Mouse (Mus musculus): ENCODE data around the gene Olfr482. TPM values are rescaled to one million over a fixed set of nuclear protein-coding genes. Genes with fewer than 3 reads are reported as not detected.

Olfr482 gene
- not detected for polyA plus RNA-seq (2017; shearing (Covaris generic))

DNA sequence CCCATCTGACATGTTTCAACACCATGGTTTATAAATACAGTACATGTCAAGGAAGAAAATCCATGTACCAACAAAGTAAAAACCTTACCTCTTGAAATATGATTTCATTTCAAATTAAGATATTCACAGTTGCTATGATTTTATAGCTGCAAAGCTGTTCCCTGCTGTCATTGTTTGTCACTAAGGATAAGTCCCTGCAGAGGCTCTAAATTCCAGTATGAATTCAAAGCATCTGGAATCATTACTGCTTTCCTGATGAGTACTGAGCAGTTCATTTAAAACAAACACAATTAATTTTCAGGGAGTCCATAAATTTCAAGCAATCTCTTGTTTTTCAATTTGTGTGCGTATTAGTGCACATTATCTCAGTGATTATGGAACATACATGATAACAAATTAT is at the start of gene Olfr482:
Olfr482 (minus strand) TSS at position 101 of the 400 bp plus-strand sequence.

DNA sequence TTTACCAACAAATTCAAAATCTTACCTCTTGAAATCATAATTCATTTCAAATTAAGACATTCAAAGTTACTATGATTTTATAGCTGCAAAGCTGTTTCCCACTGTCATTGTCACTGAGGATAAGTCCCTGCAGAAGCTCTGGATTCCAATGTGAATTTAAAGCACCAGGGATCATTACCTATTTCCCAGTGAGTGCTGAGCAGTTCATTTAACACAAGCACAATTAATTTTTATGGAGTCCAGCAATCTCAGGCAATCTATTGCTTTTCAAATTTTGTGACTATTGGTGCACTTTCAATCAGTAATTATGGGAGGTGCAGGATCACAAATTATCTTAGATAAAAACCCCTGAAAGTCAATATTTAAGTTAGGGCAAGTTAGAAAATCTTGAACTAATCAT is 30.0 kb upstream of the Olfr482 start, which contains the start of gene Olfr484:
Olfr484 (minus strand) TSS at position 101 of the 400 bp plus-strand sequence.

DNA sequence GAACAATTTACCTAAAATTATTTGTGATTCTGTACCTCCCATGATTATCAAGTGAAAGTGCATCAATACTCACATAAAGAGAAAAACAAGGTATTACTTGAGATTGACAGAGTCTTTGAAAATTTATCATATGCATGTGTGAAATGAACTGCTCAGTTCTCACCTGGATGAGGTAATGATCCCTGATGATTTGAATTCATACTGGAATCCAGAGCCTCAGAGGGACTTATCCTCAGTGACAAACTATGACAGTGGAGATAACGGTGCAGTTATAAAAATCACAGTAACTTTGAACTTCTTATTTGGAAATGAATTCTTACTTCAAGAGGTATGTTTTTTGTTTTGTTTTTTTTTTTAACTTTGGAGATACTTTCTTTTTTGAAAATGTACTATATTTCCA is 3.2 kb upstream of the Olfr482 start, which contains the start of gene Olfr483:
Olfr483 (plus strand) TSS at position 301 of the 400 bp plus-strand sequence.

DNA sequence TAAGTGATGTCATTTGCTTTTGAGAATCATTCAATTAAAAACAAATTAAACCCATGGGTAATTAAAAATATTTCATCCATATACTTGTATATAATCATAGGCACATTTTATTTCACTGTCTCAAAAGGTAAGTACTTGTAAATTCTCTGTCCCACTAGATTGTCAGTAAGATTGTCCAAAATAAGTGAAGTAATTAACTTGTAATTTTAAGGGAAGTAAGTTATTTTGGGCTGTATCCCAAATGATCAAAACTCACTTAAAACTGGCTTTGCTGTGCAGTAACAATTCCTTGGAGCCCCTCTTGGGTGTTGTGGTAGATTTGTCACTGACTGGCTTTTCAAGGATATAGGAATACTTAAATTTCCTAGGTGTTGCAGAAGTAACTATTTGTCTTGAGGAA is 17.8 kb downstream of the Olfr482 start, which contains the start of gene Olfr481:
Olfr481 (plus strand) TSS at position 301 of the 400 bp plus-strand sequence.

DNA sequence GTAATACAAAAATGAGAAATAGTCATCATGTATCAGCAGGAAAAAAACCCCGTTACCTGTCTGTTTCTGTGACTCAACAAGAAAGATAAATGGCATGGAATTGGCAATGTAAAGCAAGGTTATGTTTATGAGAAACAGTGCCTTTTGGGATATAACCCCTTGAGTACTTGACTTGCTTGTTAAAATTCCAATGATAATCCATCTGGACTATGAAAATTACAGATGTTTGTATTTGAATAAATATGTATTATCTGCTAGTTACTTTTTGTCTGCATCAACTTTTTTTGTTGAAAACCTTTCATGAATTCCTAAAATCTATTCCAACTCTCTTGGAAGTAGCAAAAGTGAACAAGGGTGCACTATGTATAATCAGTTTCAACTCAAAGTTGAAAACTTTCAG is 30.1 kb downstream of the Olfr482 start, which contains the start of gene Olfr480:
Olfr480 (minus strand) TSS at position 101 of the 400 bp plus-strand sequence.

DNA sequence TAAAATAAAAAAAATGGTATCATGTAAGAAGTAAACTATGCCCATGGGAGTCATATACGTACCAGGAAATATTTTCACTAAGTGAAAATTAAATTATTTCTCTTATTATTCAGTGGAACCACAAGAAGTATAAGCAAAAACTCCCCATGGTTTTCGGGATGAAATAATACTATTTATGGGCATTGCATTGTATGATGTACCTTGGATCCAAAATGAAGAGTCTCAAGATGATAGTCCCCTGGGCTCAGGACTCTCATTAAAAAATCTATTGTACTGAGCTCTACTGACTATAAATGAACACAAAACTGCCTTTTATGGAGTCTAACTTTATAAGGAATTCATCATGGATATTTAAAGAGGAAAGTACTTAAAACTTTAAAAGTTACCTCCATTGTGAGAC is 47.0 kb downstream of the Olfr482 start, which contains the start of gene Olfr479:
Olfr479 (plus strand) TSS at position 301 of the 400 bp plus-strand sequence.

Other genes starting within 250 kb of the Olfr482 start
- 0.09 TPM for gene Olfr472, start 199.7 kb downstream of the Olfr482 start, polyA plus RNA-seq (2017; shearing (Covaris generic))
- not detected for gene Olfr473, start 167.1 kb downstream of the Olfr482 start, polyA plus RNA-seq (2017; shearing (Covaris generic))
- not detected for gene Olfr474, start 142.9 kb downstream of the Olfr482 start, polyA plus RNA-seq (2017; shearing (Covaris generic))
- not detected for gene Olfr476, start 132.8 kb downstream of the Olfr482 start, polyA plus RNA-seq (2017; shearing (Covaris generic))
- not detected for gene Olfr477, start 110.9 kb downstream of the Olfr482 start, polyA plus RNA-seq (2017; shearing (Covaris generic))
- gene Olfr478, start 63.6 kb downstream of the Olfr482 start, polyA plus RNA-seq (2017; shearing (Covaris generic)): not detected
- gene Olfr479, start 46.9 kb downstream of the Olfr482 start, polyA plus RNA-seq (2017; shearing (Covaris generic)): not detected
- gene Olfr480, start 30.2 kb downstream of the Olfr482 start, polyA plus RNA-seq (2017; shearing (Covaris generic)): not detected
- gene Olfr481, start 17.7 kb downstream of the Olfr482 start, polyA plus RNA-seq (2017; shearing (Covaris generic)): 0.09 TPM
- gene Olfr483, start 3.3 kb upstream of the Olfr482 start, polyA plus RNA-seq (2017; shearing (Covaris generic)): not detected
- gene Olfr484, start 29.9 kb upstream of the Olfr482 start, polyA plus RNA-seq (2017; shearing (Covaris generic)): 0.07 TPM
- not detected for gene Olfr485, start 62.3 kb upstream of the Olfr482 start, polyA plus RNA-seq (2017; shearing (Covaris generic))
- not detected for gene Olfr486, start 75.2 kb upstream of the Olfr482 start, polyA plus RNA-seq (2017; shearing (Covaris generic))
- not detected for gene Olfr487, start 117.0 kb upstream of the Olfr482 start, polyA plus RNA-seq (2017; shearing (Covaris generic))
- not detected for gene Olfr488, start 160.8 kb upstream of the Olfr482 start, polyA plus RNA-seq (2017; shearing (Covaris generic))
- not detected for gene Olfr490, start 191.3 kb upstream of the Olfr482 start, polyA plus RNA-seq (2017; shearing (Covaris generic))
- gene Olfr491, start 215.9 kb upstream of the Olfr482 start, polyA plus RNA-seq (2017; shearing (Covaris generic)): not detected
- gene Olfr492, start 226.1 kb upstream of the Olfr482 start, polyA plus RNA-seq (2017; shearing (Covaris generic)): not detected
- not detected for gene Olfr493, start 249.4 kb upstream of the Olfr482 start, polyA plus RNA-seq (2017; shearing (Covaris generic))